Mouse (Mus musculus): ENCODE measurements around the gene Capn9.

- TF ChIP-seq GATA1 (IDR thresholded peaks at IDR 0.05; ENCODE audit: borderline replicate concordance, low read length) (no peak), FLI1 (IDR thresholded peaks at IDR 0.05; ENCODE audit: low read length) (no peak)
Observed at GRCm38 (mm10) chr8:124618252-124618651, 42.3 kb downstream of the Capn9 start.
